Mouse (Mus musculus): ENCODE measurements around the gene Atg3. TPM values are rescaled to one million over a fixed set of nuclear protein-coding genes. Genes with fewer than 3 reads are reported as not detected.

Gene Atg3
- total and polyA plus RNA-seq, 3 experiments: 25.8 to 39.8 TPM; not detected in 1

DNA sequence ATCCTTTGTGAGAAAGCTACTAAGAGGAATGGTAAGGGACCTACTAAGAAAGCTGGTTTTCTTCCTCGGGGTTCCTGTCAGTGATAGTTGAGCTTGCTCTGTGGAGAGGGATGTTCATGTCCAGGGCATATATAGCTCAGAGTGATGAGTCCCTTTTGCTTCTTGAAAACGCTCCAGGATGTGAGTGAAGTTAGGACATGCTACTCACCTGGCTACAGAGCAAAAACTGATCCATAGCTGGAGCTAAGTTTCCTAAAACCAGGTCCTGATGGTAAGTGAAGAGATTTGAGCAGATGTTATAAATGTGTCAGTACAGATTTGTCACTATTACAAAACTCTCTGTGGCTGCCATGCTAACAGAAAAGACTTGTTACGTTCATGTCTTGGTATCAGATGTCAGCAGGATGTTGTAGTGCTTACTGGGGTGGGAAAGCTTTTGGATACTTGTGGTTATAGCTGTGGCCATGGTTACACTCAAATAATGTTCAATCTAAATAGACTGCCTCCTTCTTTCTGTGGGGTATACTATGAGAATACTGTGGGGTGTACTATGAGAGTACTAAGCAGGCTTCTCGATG is 65.9 kb downstream of the Atg3 start:
- no peak overlapping the region for H3K4me3 ChIP-seq (ENCODE audit: control insufficient read depth in 1 of 2, insufficient read depth in 1 of 2, low read depth in 2 of 2, low read length in 2 of 2)
- H3K4me1 ChIP-seq (ENCODE audit: control insufficient read depth in 1 of 2, insufficient read depth in 2 of 2, low read length in 2 of 2): no peaks in the 10 kb centered on the region; a peak in 1 of 4 replicates
- DNase-seq (ENCODE audit: low read depth, low spot score): no peak
- TF ChIP-seq RAD21 (IDR thresholded peaks at IDR 0.05; ENCODE audit: low read depth, low read length) (no peak), USF2 (IDR thresholded peaks at IDR 0.05; ENCODE audit: borderline replicate concordance in 1 of 2, insufficient read depth in 1 of 2, low read depth in 1 of 2, low read length in 2 of 2) (no peak), KAT2A (conservative IDR thresholded peaks at IDR 0.05; ENCODE audit: low read depth, low read length) (no peak), JUND (IDR thresholded peaks at IDR 0.05; ENCODE audit: low read depth, low read length) (no peak), NRF1 (IDR thresholded peaks at IDR 0.05; ENCODE audit: insufficient read depth, low read depth, low read length, poor library complexity, severe bottlenecking) (no peak), ZNF384 (IDR thresholded peaks at IDR 0.05; ENCODE audit: low read depth, low read length) (no peak), POLR2AphosphoS2 (IDR thresholded peaks at IDR 0.05; ENCODE audit: low read length) (no peak), MAZ (IDR thresholded peaks at IDR 0.05; ENCODE audit: low read depth, low read length) (no peak), ZC3H11A (IDR thresholded peaks at IDR 0.05; ENCODE audit: low read depth, low read length) (no peak), POLR2A (IDR thresholded peaks at IDR 0.05; ENCODE audit: control insufficient read depth in 1 of 2, insufficient read depth in 1 of 2, low read depth in 1 of 2, low read length in 2 of 2, poor library complexity in 1 of 2) (no peak), BHLHE40 (IDR thresholded peaks at IDR 0.05; ENCODE audit: borderline replicate concordance, low read depth, low read length) (no peak)
- H3K79me2 ChIP-seq (ENCODE audit: control insufficient read depth, insufficient read depth, low read length, poor library complexity): no peaks in the 10 kb centered on the region
- no peaks in the 10 kb centered on the region for H3K9me3 ChIP-seq (replicated peaks; ENCODE audit: insufficient read depth, low read length)
- no peaks in the 10 kb centered on the region for H3K27me3 ChIP-seq (ENCODE audit: control insufficient read depth in 1 of 2, insufficient read depth in 2 of 2, low read length in 2 of 2)
- H3K27ac ChIP-seq (ENCODE audit: control insufficient read depth, low read depth, low read length): no peak overlapping the region
- H3K36me3 ChIP-seq (ENCODE audit: control insufficient read depth in 1 of 2, insufficient read depth in 2 of 2, low read length in 2 of 2): no peaks in the 10 kb centered on the region
- H3K9ac ChIP-seq (ENCODE audit: control insufficient read depth, low read depth, low read length, poor library complexity, severe bottlenecking): no peak overlapping the region

DNA sequence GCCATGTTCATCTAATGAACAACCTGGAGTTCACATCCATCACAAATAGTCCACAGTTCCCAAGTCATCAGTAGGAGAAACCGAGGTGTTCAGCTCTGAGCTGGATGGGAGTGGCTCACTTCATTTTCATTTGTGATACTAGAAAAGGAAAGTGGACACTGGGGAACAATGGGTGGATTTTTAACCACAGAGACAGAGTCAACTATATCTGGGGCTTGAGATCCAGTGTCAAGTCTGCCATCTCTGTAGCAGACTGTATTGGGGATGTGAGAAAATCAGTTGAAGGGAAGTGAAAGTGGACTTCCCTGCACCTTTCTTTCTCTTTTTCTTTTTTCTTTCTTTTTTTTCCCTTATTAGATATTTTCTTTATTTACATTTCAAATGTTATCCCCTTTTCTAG is 68.4 kb downstream of the Atg3 start:
- DNase-seq (ENCODE audit: low read depth, low spot score): no peak
- no peak for TF ChIP-seq UBTF (IDR thresholded peaks at IDR 0.05; ENCODE audit: borderline replicate concordance, insufficient read depth, low read depth, low read length)
- TF ChIP-seq MAZ (IDR thresholded peaks at IDR 0.05; ENCODE audit: low read depth, low read length): no peak
- TF ChIP-seq GATA1 (IDR thresholded peaks at IDR 0.05; ENCODE audit: low read depth, low read length): no peak
- no peak for TF ChIP-seq E2F4 (IDR thresholded peaks at IDR 0.05; ENCODE audit: borderline replicate concordance, low read depth, low read length)
- no peak for TF ChIP-seq TAL1 (IDR thresholded peaks at IDR 0.05; ENCODE audit: low read length)
- TF ChIP-seq ELF1 (IDR thresholded peaks at IDR 0.05; ENCODE audit: low read depth, low read length): no peak
- TF ChIP-seq CTCF (IDR thresholded peaks at IDR 0.05 in 2 of 3, conservative IDR thresholded peaks at IDR 0.05 in 1 of 3; ENCODE audit: control insufficient read depth in 1 of 3, insufficient read depth in 1 of 3, low read depth in 2 of 3, low read length in 3 of 3, poor library complexity in 1 of 3, severe bottlenecking in 1 of 3): no peak
- TF ChIP-seq POLR2A (IDR thresholded peaks at IDR 0.05; ENCODE audit: control insufficient read depth in 1 of 2, insufficient read depth in 1 of 2, low read depth in 1 of 2, low read length in 2 of 2, poor library complexity in 1 of 2): no peak
- TF ChIP-seq NELFE (IDR thresholded peaks at IDR 0.05; ENCODE audit: low read depth, low read length): no peak
- no peak for TF ChIP-seq NRF1 (IDR thresholded peaks at IDR 0.05; ENCODE audit: insufficient read depth, low read depth, low read length, poor library complexity, severe bottlenecking)
- no peak for TF ChIP-seq ZNF384 (IDR thresholded peaks at IDR 0.05; ENCODE audit: low read depth, low read length)
- no peak for TF ChIP-seq CHD1 (IDR thresholded peaks at IDR 0.05; ENCODE audit: low read depth, low read length)
- no peak for TF ChIP-seq HCFC1 (IDR thresholded peaks at IDR 0.05; ENCODE audit: low read depth, low read length)
- no peak for TF ChIP-seq ZKSCAN1 (IDR thresholded peaks at IDR 0.05; ENCODE audit: low read depth, low read length)
- TF ChIP-seq POLR2AphosphoS5 (IDR thresholded peaks at IDR 0.05; ENCODE audit: borderline replicate concordance, low read depth, low read length): no peak
- no peaks in the 10 kb centered on the region for H3K36me3 ChIP-seq (ENCODE audit: control insufficient read depth in 1 of 2, insufficient read depth in 2 of 2, low read length in 2 of 2)

More for the DNA sequence above, 68.4 kb downstream of the Atg3 start:
- Histone ChIP-seq H3K9me3 (replicated peaks; ENCODE audit: insufficient read depth, low read length) (no peaks in the 10 kb centered on the region), H3K27ac (ENCODE audit: control insufficient read depth, low read depth, low read length) (no peak overlapping the region), H3K4me1 (ENCODE audit: control insufficient read depth in 1 of 2, insufficient read depth in 2 of 2, low read length in 2 of 2) (no peaks in the 10 kb centered on the region; a peak in 1 of 4 replicates), H3K79me2 (ENCODE audit: control insufficient read depth, insufficient read depth, low read length, poor library complexity) (no peaks in the 10 kb centered on the region), H3K9ac (ENCODE audit: control insufficient read depth, low read depth, low read length, poor library complexity, severe bottlenecking) (no peak overlapping the region), H3K4me3 (ENCODE audit: control insufficient read depth in 1 of 2, insufficient read depth in 1 of 2, low read depth in 2 of 2, low read length in 2 of 2) (no peak overlapping the region), H3K27me3 (ENCODE audit: control insufficient read depth in 1 of 2, insufficient read depth in 2 of 2, low read length in 2 of 2) (no peaks in the 10 kb centered on the region)
